Mouse (Mus musculus) brain, embryonic 14.5 days (tissue): Measurements from ENCODE around the gene Rhd. TPM values are rescaled to one million over a fixed set of nuclear protein-coding genes. Genes with fewer than 3 reads are reported as not detected.
A peak's percentile ranks its signal among the peaks of the same experiment; 100 is the strongest.

Source experiments
- DNase-seq: peaks from one replicate; pipeline ENCODE4 v3.0.0-alpha.2; 2011; ENCODE audit warnings: low read depth
- CTCF ChIP-seq: fragments of 200-500 bp; IDR thresholded peaks from 2 replicates; pipeline ENCODE4 v1.5.1; 2012; ENCODE audit warnings: inconsistent platforms, mild to moderate bottlenecking, moderate library complexity, borderline replicate concordance; ENCODE audit not compliant: insufficient read depth, insufficient read length; ENCODE audit errors: extremely low read depth
- POLR2A ChIP-seq: fragments of 200-500 bp; IDR thresholded peaks from 2 replicates; pipeline ENCODE4 v1.6.1; 2012; ENCODE audit warnings: mild to moderate bottlenecking, inconsistent platforms, borderline replicate concordance; ENCODE audit not compliant: poor library complexity, insufficient read depth, insufficient read length, severe bottlenecking; ENCODE audit errors: extremely low read depth
- polyA plus RNA-seq: library from polyadenylated mRNA; depleted of rRNA; stranded (reverse); fragments of >200 nt; gene quantifications from 2 replicates; pipeline ENCODE4 v1.2.3, GENCODE M21; 2012; rRNA removed

Rhd gene
- polyA plus RNA-seq, 1 experiment = 0.57 TPM

- DNase-seq = no peak
- no peak for TF ChIP-seq CTCF
- no peak for TF ChIP-seq POLR2A
These were observed 60.9 kb downstream of the Rhd start for GRCm38 (mm10) chr4:134925206-134925605.

GRCm38 (mm10) chr4:134927815-134928463, 63.6 kb downstream of the Rhd start:
- DNase-seq = no peak
- TF ChIP-seq CTCF (no peak), POLR2A (no peak)

DNA sequence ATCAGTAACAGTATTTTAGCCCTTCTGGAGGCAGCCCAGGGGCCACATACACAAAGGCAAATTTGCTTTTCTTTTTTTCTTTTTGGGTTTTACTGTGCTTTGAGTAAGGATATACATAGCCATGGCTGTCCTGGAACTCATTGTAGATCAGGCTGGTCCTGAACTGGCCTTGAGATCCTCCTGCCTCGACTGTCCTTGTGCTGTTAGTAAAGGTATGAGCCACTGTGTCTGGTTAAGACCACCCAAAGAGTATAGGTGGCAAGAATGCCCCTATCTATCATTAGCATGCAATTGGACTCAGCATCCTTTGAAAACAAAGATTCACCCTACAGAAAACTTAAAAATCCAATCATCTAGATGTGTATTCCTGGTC, 64.1 kb downstream of the Rhd start:
- TF ChIP-seq CTCF (no peak), POLR2A (no peak)
- DNase-seq = no peak

- DNase-seq = no peak
- no peak for TF ChIP-seq POLR2A
- TF ChIP-seq CTCF = no peak
These were observed 65.2 kb downstream of the Rhd start for GRCm38 (mm10) chr4:134929536-134929935.

DNA sequence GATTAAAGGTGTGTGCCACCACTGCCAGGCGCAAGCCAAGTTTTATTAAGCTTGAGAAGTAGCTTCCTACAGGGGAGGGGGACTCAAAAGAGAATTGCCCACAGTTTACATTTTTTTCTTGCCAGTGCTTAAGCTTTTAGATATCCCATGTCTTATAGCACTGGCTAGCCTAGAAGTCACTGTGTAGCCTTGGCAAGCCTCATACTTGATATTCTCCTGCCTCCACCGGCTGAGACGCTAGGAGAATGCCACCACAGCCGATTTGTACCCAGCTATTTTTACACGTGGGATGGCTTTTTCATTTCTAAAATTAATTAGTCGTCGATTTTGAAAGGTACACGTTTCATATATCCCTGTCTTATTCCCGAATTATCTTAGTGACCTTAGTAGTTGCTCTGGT, 65.9 kb downstream of the Rhd start:
- no peak for DNase-seq
- TF ChIP-seq POLR2A (no peak), CTCF (no peak)

DNA sequence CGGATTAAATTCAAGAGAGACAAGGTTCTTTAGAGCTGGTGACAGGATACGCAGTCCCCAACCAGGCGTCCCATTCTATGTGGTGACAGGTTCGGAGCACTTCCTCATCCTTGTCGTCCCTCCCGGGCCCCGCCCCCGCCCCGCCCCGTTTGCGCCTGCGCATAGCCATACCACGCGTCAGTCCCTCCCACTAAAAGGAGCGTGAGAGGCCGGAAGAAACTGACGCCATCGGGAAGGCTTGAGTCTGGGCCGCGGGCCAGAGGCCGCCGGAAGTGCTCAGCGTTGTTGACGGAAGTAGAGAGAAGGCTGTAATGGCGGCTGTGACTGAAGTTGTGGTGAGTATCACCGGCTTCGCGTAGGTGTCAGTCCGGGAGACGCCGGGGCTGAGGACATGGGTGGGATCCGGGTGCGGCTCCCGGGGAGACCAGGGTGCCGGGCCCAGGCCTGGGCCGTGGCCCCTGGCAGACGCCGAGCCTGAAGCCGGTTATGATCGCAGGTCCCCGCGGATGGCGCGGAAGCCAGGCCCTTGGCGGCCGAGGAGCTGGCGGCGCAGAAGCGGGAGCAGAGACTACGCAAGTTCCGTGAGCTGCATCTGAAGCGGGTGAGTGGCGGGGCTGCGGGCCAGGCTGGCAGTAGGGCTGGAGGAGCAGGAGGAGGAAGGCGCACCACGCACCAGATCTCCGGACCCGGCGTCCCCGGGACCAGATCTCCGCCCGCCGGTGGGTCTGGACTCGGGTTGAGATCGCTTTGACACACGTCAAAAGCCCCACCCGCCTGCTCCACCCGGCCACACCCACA, 66.5 kb downstream of the Rhd start, which contains the start of gene Syf2:
Gene Syf2, plus strand, starts transcription at position 215 of the 798 bp plus-strand sequence.
- 0 out of 2 replicates have a peak, but pooled peaks have one; percentile 30 for TF ChIP-seq POLR2A
- no peak for TF ChIP-seq CTCF
- peak; percentile 99 for DNase-seq

DNA sequence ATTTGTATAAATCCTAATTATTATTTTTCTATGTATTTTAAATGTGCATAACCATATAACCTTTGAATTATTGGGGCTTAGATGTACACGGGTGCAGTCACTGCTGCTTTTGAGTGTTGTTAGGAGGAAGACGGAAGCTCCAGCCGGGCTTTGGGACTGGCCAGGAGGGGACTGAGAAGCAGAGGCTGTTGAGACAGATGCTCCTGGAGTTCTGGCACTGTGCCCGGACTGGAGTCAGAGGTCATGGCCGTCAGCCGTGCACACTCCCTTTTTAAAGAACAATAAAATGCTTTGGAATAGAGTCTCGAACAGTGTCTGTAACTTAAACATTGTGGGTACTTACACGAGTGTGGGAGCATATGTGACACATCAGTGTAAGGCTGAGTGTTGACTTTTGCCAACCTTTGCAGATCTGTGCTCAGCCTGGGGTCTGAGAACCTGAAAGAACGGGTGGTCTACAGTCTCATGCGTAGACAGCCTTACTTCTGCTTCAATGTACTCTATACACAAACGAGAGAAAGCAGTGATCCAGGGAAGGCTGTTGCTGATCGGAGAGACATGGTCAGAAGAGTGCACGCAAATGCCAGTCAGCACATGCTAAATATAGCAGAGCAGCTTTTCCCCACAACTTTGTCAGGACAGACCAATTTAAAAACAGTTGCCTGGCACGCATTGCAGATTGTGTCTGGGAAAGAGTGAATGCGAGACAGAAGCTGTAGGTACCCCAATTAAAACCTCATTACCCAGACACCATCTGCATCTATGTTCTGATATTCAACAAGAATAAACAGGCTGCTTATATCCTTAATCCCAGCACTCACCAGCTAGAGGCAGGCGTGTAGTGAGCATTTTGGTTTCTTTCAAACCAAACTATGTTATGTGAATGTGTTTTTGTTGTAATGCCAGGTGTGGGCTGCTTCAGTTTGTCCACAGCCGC, 73.2 kb downstream of the Rhd start:
- no peak for TF ChIP-seq POLR2A
- TF ChIP-seq CTCF = no peak
- DNase-seq = peak; percentile 82

GRCm38 (mm10) chr4:134939900-134940299, 75.6 kb downstream of the Rhd start:
- TF ChIP-seq CTCF (no peak), POLR2A (no peak)
- DNase-seq = no peak

GRCm38 (mm10) chr4:134943758-134944538, 79.6 kb downstream of the Rhd start:
- peak; percentile 80 for DNase-seq

More at GRCm38 (mm10) chr4:134943758-134944538, 79.6 kb downstream of the Rhd start:
- TF ChIP-seq POLR2A (no peak), CTCF (no peak)

Other genes starting within 250 kb of the Rhd start
- gene Man1c1, start 160.2 kb upstream of the Rhd start, polyA plus RNA-seq = 5.0 and 10.7 TPM in 2 replicates
- gene Ldlrap1, start 96.5 kb upstream of the Rhd start, polyA plus RNA-seq = 1.7 and 2.7 TPM in 2 replicates
- 59.2 and 79.2 TPM in 2 replicates for gene Maco1, start 11.2 kb upstream of the Rhd start, polyA plus RNA-seq
- 132 and 143 TPM in 2 replicates for gene Tmem50a, start 50.5 kb downstream of the Rhd start, polyA plus RNA-seq
- gene Rsrp1, start 59.1 kb downstream of the Rhd start, polyA plus RNA-seq = 541 and 940 TPM in 2 replicates
- gene Syf2, start 66.4 kb downstream of the Rhd start, polyA plus RNA-seq = 50.4 and 51.7 TPM in 2 replicates